Mouse (Mus musculus) embryonic fibroblast, embryonic 13.5 days (primary cell): ENCODE measurements around the gene Txndc16.

Source experiments
- CTCF ChIP-seq: IDR thresholded peaks from 2 replicates; pipeline ENCODE4 v1.5.1; 2011; ENCODE audit warnings: mild to moderate bottlenecking, control low read depth, low read length, moderate library complexity, borderline replicate concordance; ENCODE audit not compliant: insufficient read depth
- POLR2A ChIP-seq: IDR thresholded peaks from 2 replicates; pipeline ENCODE4 v1.6.1; 2011; ENCODE audit warnings: low read depth, mild to moderate bottlenecking, control low read depth, low read length, moderate library complexity

- no peak for TF ChIP-seq CTCF
- TF ChIP-seq POLR2A, result no peak
Measured at GRCm38 (mm10) chr14:45167366-45167765, 52.8 kb downstream of the Txndc16 start.
